Mouse (Mus musculus) bone marrow, adult 2 months (tissue): ENCODE data around the gene Inpp5e.

Source experiments
- CTCF ChIP-seq: fragments of 200-500 bp; IDR thresholded peaks from 2 replicates; pipeline ENCODE4 v1.5.1; 2011; ENCODE audit warnings: low read length, control low read depth; ENCODE audit not compliant: control insufficient read depth, insufficient read depth
- POLR2A ChIP-seq: fragments of 200-500 bp; IDR thresholded peaks from 2 replicates; pipeline ENCODE4 v1.6.1; 2011; ENCODE audit warnings: low read depth, mild to moderate bottlenecking, control low read depth, low read length, borderline replicate concordance; ENCODE audit not compliant: control insufficient read depth

DNA sequence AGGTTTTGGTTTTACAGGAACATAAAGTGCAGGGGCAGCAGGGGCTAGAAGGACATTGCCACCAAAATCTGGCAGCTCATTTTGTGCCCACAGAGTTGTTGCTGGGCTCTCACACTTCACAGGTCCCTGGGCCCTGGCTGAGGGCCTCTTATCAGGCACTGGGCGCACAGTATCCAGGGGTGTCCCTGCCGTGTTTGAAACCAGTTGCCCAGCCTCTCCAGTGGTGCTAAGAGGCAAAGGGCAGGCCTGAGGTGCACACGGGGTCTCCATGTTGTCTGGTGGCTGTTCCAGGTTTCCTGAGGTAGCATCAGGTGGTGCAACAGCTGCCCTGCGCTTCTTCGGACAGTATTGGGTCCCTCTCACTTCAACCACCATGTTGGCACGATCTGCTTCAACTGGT, 30.7 kb upstream of the Inpp5e start:
- no peak for TF ChIP-seq CTCF
- no peak for TF ChIP-seq POLR2A
